ENCODE assay signal across 8 mouse cellular contexts in the genomic region with DNA sequence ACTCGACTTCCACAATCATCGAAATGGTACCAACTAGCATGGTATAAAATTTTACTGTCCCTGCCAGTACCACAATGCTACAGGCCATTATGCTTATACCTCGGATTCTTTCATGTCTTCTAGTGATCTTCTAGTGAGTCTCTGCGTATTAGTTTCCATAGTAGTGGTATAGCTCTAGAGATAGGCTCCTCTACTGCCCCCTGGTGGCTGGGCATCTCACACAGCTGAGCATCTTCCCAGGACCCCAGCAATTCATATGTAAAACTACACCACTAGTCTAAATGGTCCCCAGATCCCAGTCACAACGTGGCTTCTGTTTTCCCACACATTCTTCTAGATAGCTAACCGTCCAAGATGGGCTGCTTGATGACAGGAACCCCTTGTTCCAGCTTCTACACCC. TPM values are rescaled to one million over a fixed set of nuclear protein-coding genes. Genes with fewer than 3 reads are reported as not detected.
DNase-seq lines count a peak whose midpoint lies in the region; TF ChIP-seq lines count a peak whose summit lies in the region.

No protein-coding gene starts in this region.

- TF ChIP-seq CTCF in embryonic fibroblast, embryonic 13.5 days (IDR thresholded peaks at IDR 0.05; ENCODE audit: borderline replicate concordance, insufficient read depth, low read length) = 0 out of 2 replicates have a peak, but pooled peaks have one; percentile 22

- no peak for TF ChIP-seq POLR2A in embryonic fibroblast, embryonic 13.5 days (IDR thresholded peaks at IDR 0.05; ENCODE audit: low read depth, low read length)

- peak; percentile 53 for DNase-seq in ovary, postnatal 36 days (ENCODE audit: low spot score)
- no peak for DNase-seq in ovary, adult 18-20 months (ENCODE audit: low spot score)
- DNase-seq in adipocyte (ENCODE audit: low spot score) = peak; percentile 57
- DNase-seq in hindbrain, embryonic 10.5 days (ENCODE audit: low spot score) = peak; percentile 49
- peak; percentile 39 to 50 for DNase-seq in lung, adult 18-20 months
- peak; percentile 32 for DNase-seq in spleen, adult 12 weeks (ENCODE audit: low spot score)
- no peak for DNase-seq in Muller cell, postnatal 12 days (ENCODE audit: inconsistent ontology term)

- H3K36me3 ChIP-seq in hindbrain, embryonic 10.5 days = no peaks in the 10 kb centered on the region

- no peaks in the 10 kb centered on the region for H3K4me1 ChIP-seq in embryonic fibroblast, embryonic 13.5 days (ENCODE audit: control insufficient read depth, insufficient read depth, low read length)
- peaks cover 21% of the 10 kb centered on the region for H3K4me1 ChIP-seq in hindbrain, embryonic 10.5 days (replicated peaks)

- no peak overlapping the region for H3K27ac ChIP-seq in embryonic fibroblast, embryonic 13.5 days (ENCODE audit: insufficient read depth, low read length)
- H3K27ac ChIP-seq in hindbrain, embryonic 10.5 days = peak overlapping the region; percentile 17; the same call in 1 of the 2 replicates

- no peaks in the 10 kb centered on the region for H3K27me3 ChIP-seq in hindbrain, embryonic 10.5 days (ENCODE audit: insufficient read depth, poor library complexity, severe bottlenecking)

- no peaks in the 10 kb centered on the region for H3K9me3 ChIP-seq in hindbrain, embryonic 10.5 days

- no peak overlapping the region for H3K4me3 ChIP-seq in embryonic fibroblast, embryonic 13.5 days (ENCODE audit: insufficient read depth, low read length)
- no peak overlapping the region for H3K4me3 ChIP-seq in hindbrain, embryonic 10.5 days

- 65% methylated on average over 6 of the region's 6 CpGs for WGBS in hindbrain, embryonic 10.5 days

RNA-seq across cellular contexts. Expression of gene Nsun7, which starts 59.6 kb away (rescaled TPM):
- polyA plus RNA-seq in embryonic fibroblast, embryonic 13.5 days (2011; ENCODE audit: insufficient read length, low read depth, missing spikeins) = 1.7 and 1.8 TPM in 2 replicates
- polyA plus RNA-seq in hindbrain, embryonic 10.5 days (2016; fragmentation: Nextera tagmentation; extraction: Ambion mirVana) = 0.31 and 0.72 TPM in 2 replicates

Comparison
In these comparisons a context has a peak if more than half of its experiments do, and no peak if none do; other contexts are left out.
1. DNase-seq: peak in ovary, postnatal 36 days (single experiment), adipocyte (single experiment), hindbrain, embryonic 10.5 days (single experiment), lung, adult 18-20 months (2 of 2) and spleen, adult 12 weeks (single experiment); none in ovary, adult 18-20 months (single experiment) and Muller cell, postnatal 12 days (single experiment).